Comparison of ENCODE assay signal across 8 mouse cellular contexts in the genomic region with DNA sequence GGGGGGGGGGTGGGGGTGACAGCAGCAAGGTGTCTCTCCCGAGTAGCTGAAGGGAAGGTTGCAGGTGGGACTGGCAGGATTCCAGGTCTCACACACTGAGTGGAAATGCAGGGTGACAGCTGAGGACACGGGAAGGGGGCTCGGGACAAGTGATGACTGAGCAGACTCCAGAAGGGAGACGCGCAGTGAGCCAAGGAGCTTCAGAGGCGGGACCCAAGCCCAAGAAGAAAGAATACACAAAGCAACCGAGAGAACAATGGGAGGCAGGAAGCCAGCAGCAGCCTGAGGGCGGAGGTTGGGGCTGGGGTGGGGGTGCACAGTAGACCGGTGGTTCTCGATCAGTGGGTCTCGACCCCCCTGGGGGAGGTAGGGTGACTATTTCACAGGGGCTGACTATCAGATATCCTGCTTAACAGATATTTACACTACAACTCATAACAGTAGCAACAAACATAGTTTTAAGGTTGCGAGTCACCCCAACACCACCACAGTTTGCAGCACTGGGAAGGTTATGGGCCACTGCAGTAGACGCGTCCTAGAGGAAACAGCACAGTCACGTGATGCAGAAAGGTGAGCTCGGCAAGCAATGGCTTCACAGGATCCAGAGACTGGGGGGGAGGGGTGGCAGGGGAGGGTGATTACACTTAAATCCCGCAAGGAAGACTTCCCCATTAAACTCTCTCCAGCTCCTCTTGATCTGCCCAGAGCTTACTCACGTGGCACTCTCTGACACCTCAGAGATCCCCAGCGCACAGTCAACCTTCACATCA. TPM values are rescaled to one million over a fixed set of nuclear protein-coding genes. Genes with fewer than 3 reads are reported as not detected.
DNase-seq lines count a peak whose midpoint lies in the region; ATAC-seq and TF ChIP-seq lines count a peak whose summit lies in the region.

No protein-coding gene starts in this region.

- DNase-seq in left cerebral cortex, postnatal 10 days (ENCODE audit: extremely low spot score in 1 of 2, low spot score in 2 of 2) = peak; percentile 39 to 64
- no peak for DNase-seq in left cerebral cortex, adult 9 months (ENCODE audit: low spot score in 2 of 2)
- peak; percentile 82 for DNase-seq in brain, embryonic 14.5 days (ENCODE audit: low read depth)
- no peak for DNase-seq in yolk sac, embryonic 10.5 days (ENCODE audit: low spot score)
- no peak for DNase-seq in layer of hippocampus, postnatal 14 days (ENCODE audit: low spot score in 2 of 2)

- intact Hi-C loops in left cerebral cortex, postnatal 10 days (cut with DNase I) = no loop called here

- peaks cover 44 to 63% of the 10 kb centered on the region in 2 experiments for H3K4me1 ChIP-seq in heart, embryonic 14.5 days (ENCODE audit: control insufficient read depth in 2 of 2, insufficient read depth in 2 of 2, low read length in 2 of 2)
- H3K4me1 ChIP-seq in liver, embryonic 12.5 days = peaks cover 87% of the 10 kb centered on the region
- peaks cover 51% of the 10 kb centered on the region for H3K4me1 ChIP-seq in neural tube, embryonic 13.5 days (replicated peaks)

- peak overlapping the region; percentile 61 to 96 for H3K27ac ChIP-seq in heart, embryonic 14.5 days (replicated peaks in 1 of 2; ENCODE audit: control insufficient read depth in 1 of 2, insufficient read depth in 1 of 2, low read depth in 2 of 2, low read length in 2 of 2)
- H3K27ac ChIP-seq in liver, embryonic 12.5 days = peak overlapping the region; percentile 91
- peak overlapping the region; percentile 56 for H3K27ac ChIP-seq in neural tube, embryonic 13.5 days (replicated peaks)

- peak overlapping the region in 1 of 2 experiments; percentile 22; a peak in 1 of 4 replicates for H3K4me3 ChIP-seq in heart, embryonic 14.5 days (ENCODE audit: control insufficient read depth in 1 of 2, insufficient read depth in 1 of 2, low read depth in 1 of 2, low read length in 2 of 2)
- peak overlapping the region; percentile 7; the same call in 1 of the 2 replicates for H3K4me3 ChIP-seq in liver, embryonic 12.5 days
- H3K4me3 ChIP-seq in neural tube, embryonic 13.5 days = peak overlapping the region; percentile 19

- no peaks in the 10 kb centered on the region for H3K9me3 ChIP-seq in heart, embryonic 14.5 days (ENCODE audit: control insufficient read depth, low read length)
- H3K9me3 ChIP-seq in liver, embryonic 12.5 days (replicated peaks) = no peaks in the 10 kb centered on the region
- H3K9me3 ChIP-seq in neural tube, embryonic 13.5 days = no peaks in the 10 kb centered on the region

- H3K4me2 ChIP-seq in heart, embryonic 14.5 days (ENCODE audit: low read length) = peak overlapping the region; percentile 64
- H3K4me2 ChIP-seq in liver, embryonic 12.5 days = peak overlapping the region; percentile 60
- peak overlapping the region; percentile 48 for H3K4me2 ChIP-seq in neural tube, embryonic 13.5 days

- no peak for TF ChIP-seq POLR2A in brain, embryonic 14.5 days (IDR thresholded peaks at IDR 0.05; ENCODE audit: borderline replicate concordance, extremely low read depth, insufficient read depth, insufficient read length, poor library complexity, severe bottlenecking)

- H3K9ac ChIP-seq in heart, embryonic 14.5 days (ENCODE audit: low read length) = peak overlapping the region; percentile 57
- peak overlapping the region; percentile 63 for H3K9ac ChIP-seq in liver, embryonic 12.5 days
- H3K9ac ChIP-seq in neural tube, embryonic 13.5 days = peak overlapping the region; percentile 52

- no peaks in the 10 kb centered on the region for H3K27me3 ChIP-seq in heart, embryonic 14.5 days (ENCODE audit: control insufficient read depth, insufficient read depth, low read length)
- no peaks in the 10 kb centered on the region for H3K27me3 ChIP-seq in liver, embryonic 12.5 days (replicated peaks)
- H3K27me3 ChIP-seq in neural tube, embryonic 13.5 days = no peaks in the 10 kb centered on the region

- 14% methylated on average over 19 of the region's 19 CpGs for WGBS in heart, embryonic 14.5 days
- WGBS in liver, embryonic 12.5 days (ENCODE audit: insufficient replicate concordance) = 32% methylated on average over 19 of the region's 19 CpGs
- WGBS in neural tube, embryonic 13.5 days = 8% methylated on average over 19 of the region's 19 CpGs

- no peaks in the 10 kb centered on the region for H3K36me3 ChIP-seq in heart, embryonic 14.5 days (ENCODE audit: control insufficient read depth, insufficient read depth, low read length)
- peaks cover 7% of the 10 kb centered on the region for H3K36me3 ChIP-seq in liver, embryonic 12.5 days
- H3K36me3 ChIP-seq in neural tube, embryonic 13.5 days = no peaks in the 10 kb centered on the region

- TF ChIP-seq CTCF in brain, embryonic 14.5 days (IDR thresholded peaks at IDR 0.05; ENCODE audit: borderline replicate concordance, extremely low read depth, insufficient read depth, insufficient read length) = no peak

- peak; percentile 12 for ATAC-seq in heart, embryonic 14.5 days (ENCODE audit: insufficient number of reproducible peaks, insufficient read depth, low FRiP score, low read depth)
- ATAC-seq in liver, embryonic 12.5 days = 0 out of 2 replicates have a peak, but pooled peaks have one; percentile 24
- ATAC-seq in neural tube, embryonic 13.5 days (ENCODE audit: low read depth) = peak; percentile 62

RNA-seq across cellular contexts. Expression of a gene that starts 14.6 kb away (rescaled TPM):
- 10 to 100 TPM; 76.6 to 78.0 TPM for total RNA-seq in left cerebral cortex, postnatal 10 days (2021)
- polyA plus RNA-seq in brain, embryonic 14.5 days (2012; rRNA removed) = 37.8 and 53.1 TPM in 2 replicates
- polyA plus RNA-seq in heart, embryonic 14.5 days (2014; fragmentation: Nextera tagmentation; extraction: Ambion mirVana) = 39.2 TPM in 2 replicates
- polyA plus RNA-seq in liver, embryonic 12.5 days (2016; fragmentation: Nextera tagmentation; extraction: Ambion mirVana) = 102 and 103 TPM in 2 replicates
- 66.3 and 69.0 TPM in 2 replicates for polyA plus RNA-seq in neural tube, embryonic 13.5 days (2015; fragmentation: Nextera tagmentation; extraction: Ambion mirVana)
- total RNA-seq in layer of hippocampus, postnatal 14 days (2021) = 10 to 100 TPM; 64.2 to 68.1 TPM

RNA-seq across cellular contexts. Expression of a gene that starts 37.7 kb away (rescaled TPM):
- total RNA-seq in left cerebral cortex, postnatal 10 days (2021) = 10 to 100 TPM; 40.3 to 42.0 TPM
- polyA plus RNA-seq in brain, embryonic 14.5 days (2012; rRNA removed) = 64.4 and 78.7 TPM in 2 replicates
- polyA plus RNA-seq in heart, embryonic 14.5 days (2014; fragmentation: Nextera tagmentation; extraction: Ambion mirVana) = 85.6 and 90.1 TPM in 2 replicates
- polyA plus RNA-seq in liver, embryonic 12.5 days (2016; fragmentation: Nextera tagmentation; extraction: Ambion mirVana) = 70.7 and 74.2 TPM in 2 replicates
- polyA plus RNA-seq in neural tube, embryonic 13.5 days (2015; fragmentation: Nextera tagmentation; extraction: Ambion mirVana) = 80.0 and 81.1 TPM in 2 replicates
- 10 to 100 TPM; 43.2 to 48.9 TPM for total RNA-seq in layer of hippocampus, postnatal 14 days (2021)

Comparison
In these comparisons a context has a peak if more than half of its experiments do, and no peak if none do; other contexts are left out.
1. DNase-seq: peak in left cerebral cortex, postnatal 10 days (2 of 2) and brain, embryonic 14.5 days (single experiment); none in left cerebral cortex, adult 9 months (0 of 2), yolk sac, embryonic 10.5 days (single experiment) and layer of hippocampus, postnatal 14 days (0 of 2).
2. ATAC-seq: peak in every context shown above with its lines; median percentile 62 in neural tube, embryonic 13.5 days; 24 in liver, embryonic 12.5 days; 12 in heart, embryonic 14.5 days.
3. Peak in every context shown above with its lines, with median percentiles within 50 percentile points of each other: H3K27ac ChIP-seq, H3K4me2 ChIP-seq and H3K9ac ChIP-seq.